Mouse (Mus musculus) kidney, embryonic 15.5 days (tissue): ENCODE measurements around the gene Dbil5. TPM values are rescaled to one million over a fixed set of nuclear protein-coding genes. Genes with fewer than 3 reads are reported as not detected.

Source experiments
- ATAC-seq: fragments of 200-750 bp; cut with Nextera tagmentation; replicated peaks from 2 replicates; pipeline ENCODE4 v1.8.0; 2017; ENCODE audit warnings: moderate TSS enrichment; ENCODE audit not compliant: low FRiP score
- H3K27ac ChIP-seq: fragments of 300-500 bp; sonication (generic); 2 replicates; pipeline ENCODE4 v1.5.1; 2015; ENCODE audit warnings: mild to moderate bottlenecking, inconsistent platforms
- H3K27me3 ChIP-seq: fragments of 300-500 bp; sonication (generic); 2 replicates; pipeline ENCODE4 v1.6.1; 2015; ENCODE audit warnings: inconsistent platforms
- H3K36me3 ChIP-seq: fragments of 300-500 bp; sonication (generic); 2 replicates; pipeline ENCODE4 v1.6.1; 2015; ENCODE audit warnings: inconsistent platforms
- H3K4me1 ChIP-seq: fragments of 300-500 bp; sonication (generic); 2 replicates; pipeline ENCODE4 v1.6.1; 2015; ENCODE audit warnings: inconsistent platforms
- H3K4me2 ChIP-seq: fragments of 300-500 bp; sonication (generic); 2 replicates; pipeline ENCODE4 v1.6.1; 2015; ENCODE audit warnings: moderate library complexity, mild to moderate bottlenecking, inconsistent platforms
- H3K4me3 ChIP-seq: fragments of 300-500 bp; sonication (generic); replicated peaks from 2 replicates; pipeline ENCODE4 v1.5.1; 2015; ENCODE audit warnings: mild to moderate bottlenecking, inconsistent platforms
- H3K9ac ChIP-seq: fragments of 300-500 bp; sonication (generic); 2 replicates; pipeline ENCODE4 v1.6.1; 2015; ENCODE audit warnings: mild to moderate bottlenecking, inconsistent platforms
- H3K9me3 ChIP-seq: fragments of 300-500 bp; sonication (generic); replicated peaks from 2 replicates; pipeline ENCODE4 v1.6.1; 2016; ENCODE audit warnings: inconsistent platforms
- WGBS: fragments of 180-500 bp; shearing (Covaris S2); methylation state at CpG from one replicate; pipeline ENCODE4 v1.1.7; 2015; ENCODE audit warnings: mixed read lengths; 5-methylcytosine and 5-hydroxymethylcytosine counted together
- polyA plus RNA-seq: library from polyadenylated mRNA; unstranded; fragments of >200 nt; fragmentation: Nextera tagmentation; extraction: Ambion mirVana; gene quantifications from 2 replicates; pipeline ENCODE4 v1.2.1, GENCODE M21; 2015

The Dbil5 gene
- 0.97 and 1.5 TPM in 2 replicates for polyA plus RNA-seq

DNA sequence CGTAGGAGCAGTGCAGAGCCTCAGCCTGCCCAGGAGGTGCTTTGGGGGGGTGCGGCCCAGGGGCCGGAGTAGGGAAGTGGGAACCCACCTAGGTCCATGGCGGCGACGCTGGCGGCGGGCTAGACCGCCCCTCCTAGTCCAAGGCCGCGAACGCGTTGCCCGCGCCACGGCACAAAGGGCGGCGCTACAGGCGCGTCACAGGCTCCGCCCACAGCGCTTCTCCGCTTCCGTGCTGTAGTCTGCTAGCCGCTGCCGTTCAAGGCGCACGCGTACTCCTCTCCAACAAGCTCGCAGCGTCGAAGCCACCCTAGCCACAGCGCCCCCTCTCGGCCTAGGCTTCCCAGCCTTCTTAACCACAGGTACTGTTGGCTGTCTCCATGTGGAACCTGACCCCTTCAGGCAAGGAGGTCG, at the start of gene Dbil5, which contains the start of gene Gemin4:
Gene Dbil5 (plus strand): TSS at position 219 of the 411 bp plus-strand sequence.
Gene Gemin4 (minus strand): TSS at position 275 of the 411 bp plus-strand sequence.
- no peaks in the 10 kb centered on the region for H3K9me3 ChIP-seq
- peak within 1 kb of the TSS; percentile 94 for H3K27ac ChIP-seq
- peak; percentile 98 for ATAC-seq
- peak within 1 kb of the TSS; percentile 74 for H3K4me2 ChIP-seq
- peaks cover 56% of the 10 kb centered on the region for H3K36me3 ChIP-seq
- H3K27me3 ChIP-seq, result no peaks in the 10 kb centered on the region
- peak within 1 kb of the TSS; percentile 95 for H3K9ac ChIP-seq
- WGBS, result under 1% methylated on average over 35 of the region's 35 CpGs
- H3K4me1 ChIP-seq, result peaks cover 19% of the 10 kb centered on the region
- H3K4me3 ChIP-seq, result peak within 1 kb of the TSS; percentile 88

DNA sequence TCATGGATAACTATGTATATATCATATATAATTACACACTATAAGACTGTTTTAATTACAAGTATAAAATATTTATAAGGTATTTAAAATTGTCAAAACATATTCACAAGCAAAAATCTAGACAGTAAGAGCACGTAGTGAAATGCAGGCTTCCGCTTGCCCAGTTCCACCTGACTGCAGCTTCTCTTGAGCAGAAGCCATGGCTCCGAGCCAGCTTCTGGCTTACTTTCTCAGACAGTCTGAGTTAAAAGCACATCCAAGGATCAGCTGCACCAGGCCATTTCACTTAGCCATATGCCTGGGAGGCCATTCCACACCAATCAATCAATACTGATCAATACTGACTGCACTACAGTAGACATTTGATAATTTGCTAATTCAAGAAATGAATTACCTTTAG, 48.4 kb upstream of the Dbil5 start:
- H3K9me3 ChIP-seq, result no peaks in the 10 kb centered on the region
- 81% methylated on average over 3 of the region's 3 CpGs for WGBS
- ATAC-seq, result no peak
- peaks cover 23% of the 10 kb centered on the region for H3K36me3 ChIP-seq
- no peak overlapping the region for H3K4me2 ChIP-seq
- no peak overlapping the region for H3K4me3 ChIP-seq
- no peaks in the 10 kb centered on the region for H3K27me3 ChIP-seq
- H3K27ac ChIP-seq, result no peak overlapping the region
- no peak overlapping the region for H3K9ac ChIP-seq
- H3K4me1 ChIP-seq, result no peaks in the 10 kb centered on the region

DNA sequence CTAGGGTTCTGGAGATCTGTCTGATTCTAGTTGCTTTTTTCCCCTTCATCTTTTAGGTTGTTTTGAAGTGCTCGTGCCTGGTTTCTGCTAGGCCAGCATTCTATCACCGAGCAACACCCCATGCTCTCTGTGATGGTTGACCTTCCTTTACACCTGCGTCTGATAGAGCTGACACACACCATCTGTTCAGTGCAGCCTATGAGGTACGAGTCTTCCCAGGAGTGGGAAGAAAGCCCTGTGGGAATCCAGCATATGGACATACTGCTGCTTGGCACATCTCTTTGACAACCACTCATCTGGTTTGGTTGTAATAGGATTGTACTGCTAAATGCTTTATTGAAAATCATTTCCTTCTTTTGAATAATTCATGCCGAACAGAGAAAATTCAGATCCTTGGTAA, 47.2 kb upstream of the Dbil5 start:
- no peak overlapping the region for H3K4me2 ChIP-seq
- no peak overlapping the region for H3K4me3 ChIP-seq
- no peaks in the 10 kb centered on the region for H3K27me3 ChIP-seq
- WGBS, result 66% methylated on average over 5 of the region's 5 CpGs
- peaks cover 27% of the 10 kb centered on the region for H3K36me3 ChIP-seq
- no peak overlapping the region for H3K9ac ChIP-seq
- no peaks in the 10 kb centered on the region for H3K9me3 ChIP-seq
- no peaks in the 10 kb centered on the region for H3K4me1 ChIP-seq
- H3K27ac ChIP-seq, result no peak overlapping the region
- no peak for ATAC-seq

DNA sequence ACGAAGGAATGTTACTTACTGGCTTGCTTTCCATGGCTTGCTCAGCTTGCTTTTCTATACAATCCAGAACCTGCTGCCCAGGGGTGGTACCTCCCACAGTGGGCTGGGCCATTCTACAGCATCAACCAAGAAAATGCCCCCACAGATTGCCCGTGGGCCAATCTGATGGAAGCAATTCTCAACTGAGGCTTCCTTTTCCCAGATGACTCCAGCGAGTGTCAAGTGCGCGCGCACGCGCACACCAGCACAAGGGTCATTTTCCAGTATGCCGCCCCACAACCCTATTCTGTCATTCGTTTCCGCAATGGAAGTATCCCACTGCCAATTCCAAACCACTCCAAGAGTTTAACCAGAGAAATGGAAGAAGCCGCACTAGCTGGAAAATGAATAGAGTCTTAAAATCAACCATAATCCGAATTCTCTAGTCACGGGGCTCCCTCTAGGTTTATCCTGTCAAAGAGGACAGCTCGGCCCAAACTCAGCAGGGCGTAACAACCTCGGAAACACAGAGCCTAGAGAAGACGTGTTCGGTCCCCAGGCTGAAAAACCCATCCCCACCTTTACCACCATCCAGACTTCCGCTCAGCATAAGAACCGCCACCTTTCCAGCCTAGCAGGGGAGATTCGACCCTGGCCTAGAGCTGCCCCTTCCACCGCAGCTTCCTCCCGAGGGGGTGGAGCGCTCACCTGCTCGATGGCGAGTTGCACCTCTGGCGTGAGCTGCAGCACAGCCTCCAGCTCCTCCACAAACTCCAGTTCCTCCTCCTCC, 38.5 kb upstream of the Dbil5 start:
- ATAC-seq, result peak; percentile 81
- peaks cover 24% of the 10 kb centered on the region for H3K36me3 ChIP-seq
- H3K9ac ChIP-seq, result peak overlapping the region; percentile 62
- peak overlapping the region; percentile 63 for H3K27ac ChIP-seq
- H3K4me1 ChIP-seq, result peaks cover 12% of the 10 kb centered on the region
- peak overlapping the region; percentile 87 for H3K4me2 ChIP-seq
- H3K4me3 ChIP-seq, result peak overlapping the region; percentile 81
- no peaks in the 10 kb centered on the region for H3K27me3 ChIP-seq
- 1% methylated on average over 28 of the region's 28 CpGs for WGBS
- H3K9me3 ChIP-seq, result no peaks in the 10 kb centered on the region

DNA sequence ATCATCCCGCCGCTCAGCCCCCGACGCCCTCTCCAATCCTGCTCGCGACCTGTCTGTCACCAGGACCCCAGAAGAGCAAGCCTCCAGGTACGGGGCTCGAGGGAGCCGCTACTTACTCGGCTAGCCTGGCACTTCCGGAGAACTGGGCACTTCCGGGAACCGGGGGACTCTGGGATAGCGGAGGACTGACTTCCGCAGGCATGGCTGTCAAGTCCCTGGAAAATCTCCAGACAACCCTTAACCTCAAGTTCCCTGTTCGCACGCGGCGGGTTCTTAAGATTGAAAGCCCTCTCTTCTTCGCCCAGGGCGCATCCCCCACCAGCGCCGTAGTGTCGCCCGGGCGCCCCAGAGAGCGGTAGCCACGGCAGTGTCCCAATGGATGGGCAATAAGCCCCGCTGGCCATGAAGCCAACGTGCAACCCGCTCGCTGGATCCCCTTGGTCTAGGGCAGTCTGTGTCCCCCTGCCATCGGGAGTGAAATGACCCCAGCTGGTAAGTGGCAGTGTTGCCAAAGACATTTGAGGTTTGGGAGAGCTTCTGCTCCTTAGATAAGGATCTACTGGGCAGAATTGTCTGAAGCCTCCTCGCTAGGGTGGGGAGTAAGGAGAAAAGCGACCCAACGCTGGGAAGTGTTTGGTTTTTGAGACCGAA, 37.8 kb upstream of the Dbil5 start, which contains the start of the genes Vps53 and Fam57a:
Gene Vps53 (minus strand): TSS at position 153 of the 651 bp plus-strand sequence.
Gene Fam57a (plus strand): TSS at position 177 of the 651 bp plus-strand sequence.
- H3K9ac ChIP-seq, result peak within 1 kb of the TSS; percentile 62
- peak; percentile 92 for ATAC-seq

DNA sequence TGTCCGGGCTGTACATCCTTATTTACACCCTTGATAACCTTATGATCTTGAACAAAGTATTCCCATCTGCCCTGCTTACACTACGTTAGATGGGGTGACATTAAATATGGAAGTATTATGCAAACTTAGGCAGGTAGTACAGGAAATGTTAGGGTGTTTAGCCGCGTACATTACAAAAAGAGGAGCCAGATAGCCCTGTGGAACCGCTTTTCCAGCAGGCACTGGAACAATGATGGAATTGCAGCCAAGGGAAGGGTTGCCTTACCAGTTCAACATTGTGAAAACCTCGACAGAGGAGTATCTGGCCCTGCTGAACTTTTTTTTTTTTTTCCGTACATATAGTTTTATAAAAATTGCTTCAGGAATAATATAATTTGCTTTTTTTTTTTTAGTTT, 37.3 kb upstream of the Dbil5 start:
- 17% methylated on average over 7 of the region's 7 CpGs for WGBS
- peak overlapping the region; percentile 87 for H3K4me2 ChIP-seq
- no peaks in the 10 kb centered on the region for H3K9me3 ChIP-seq
- no peak overlapping the region for H3K27ac ChIP-seq
- H3K9ac ChIP-seq, result peak overlapping the region; percentile 62
- no peak for ATAC-seq
- H3K36me3 ChIP-seq, result peaks cover 17% of the 10 kb centered on the region
- H3K4me3 ChIP-seq, result peak overlapping the region; percentile 81
- no peaks in the 10 kb centered on the region for H3K27me3 ChIP-seq
- H3K4me1 ChIP-seq, result peaks cover 12% of the 10 kb centered on the region

More for the DNA sequence above, 37.8 kb upstream of the Dbil5 start, which contains the start of the genes Vps53 and Fam57a:
- peaks cover 20% of the 10 kb centered on the region for H3K36me3 ChIP-seq
- H3K4me3 ChIP-seq, result peak within 1 kb of the TSS; percentile 81
- H3K4me2 ChIP-seq, result peak within 1 kb of the TSS; percentile 87
- peaks cover 12% of the 10 kb centered on the region for H3K4me1 ChIP-seq
- peak within 1 kb of the TSS; percentile 63 for H3K27ac ChIP-seq
- no peaks in the 10 kb centered on the region for H3K9me3 ChIP-seq
- WGBS, result under 1% methylated on average over 37 of the region's 37 CpGs
- H3K27me3 ChIP-seq, result no peaks in the 10 kb centered on the region

DNA sequence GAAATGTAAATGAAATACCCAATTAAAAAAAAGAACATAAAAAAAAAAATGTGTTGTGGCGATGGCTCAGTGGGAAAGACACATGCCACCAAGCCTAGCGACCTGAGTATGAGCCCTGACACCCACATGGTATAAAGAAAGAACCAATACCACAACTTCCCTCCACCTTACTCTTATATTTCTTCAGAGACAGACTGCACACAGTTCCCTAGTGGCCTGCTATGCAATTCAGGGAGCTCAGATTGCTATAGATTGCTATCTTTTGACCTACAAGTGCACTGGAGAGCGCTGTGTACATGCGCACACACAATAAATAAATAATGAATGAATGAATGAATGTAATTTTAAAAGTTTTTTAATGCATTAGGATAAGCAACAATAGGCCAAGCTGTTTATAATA, 33.7 kb upstream of the Dbil5 start:
- WGBS, result 89% methylated on average over 4 of the region's 4 CpGs
- Histone ChIP-seq H3K4me2 (no peak overlapping the region), H3K4me3 (no peak overlapping the region), H3K27ac (no peak overlapping the region), H3K9ac (no peak overlapping the region), H3K27me3 (no peaks in the 10 kb centered on the region), H3K4me1 (peaks cover 6% of the 10 kb centered on the region), H3K36me3 (no peaks in the 10 kb centered on the region), H3K9me3 (no peaks in the 10 kb centered on the region)
- ATAC-seq, result no peak

DNA sequence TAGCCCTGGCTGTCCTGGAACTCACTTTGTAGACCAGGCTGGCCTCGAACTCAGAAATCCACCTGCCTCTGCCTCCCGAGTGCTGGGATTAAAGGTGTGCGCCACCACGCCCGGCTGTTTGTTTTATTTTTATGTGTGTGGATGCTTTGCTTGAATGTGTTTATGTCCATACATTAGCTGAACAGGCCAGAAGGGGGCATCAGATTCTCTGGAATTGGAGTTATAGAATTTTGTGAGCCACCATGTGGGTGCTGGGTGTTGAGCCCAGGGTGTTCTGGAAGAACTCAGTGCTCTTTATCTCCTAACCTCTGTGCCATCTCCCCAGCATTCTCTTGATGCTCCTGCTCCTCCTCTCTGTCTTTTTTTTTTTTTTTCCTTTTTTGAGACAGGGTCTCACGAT, 30.5 kb upstream of the Dbil5 start:
- Histone ChIP-seq H3K4me1 (no peaks in the 10 kb centered on the region), H3K9ac (no peak overlapping the region), H3K36me3 (no peaks in the 10 kb centered on the region), H3K4me2 (no peak overlapping the region), H3K27ac (no peak overlapping the region), H3K9me3 (no peaks in the 10 kb centered on the region), H3K27me3 (no peaks in the 10 kb centered on the region), H3K4me3 (no peak overlapping the region)
- 88% methylated on average over 6 of the region's 6 CpGs for WGBS
- no peak for ATAC-seq

DNA sequence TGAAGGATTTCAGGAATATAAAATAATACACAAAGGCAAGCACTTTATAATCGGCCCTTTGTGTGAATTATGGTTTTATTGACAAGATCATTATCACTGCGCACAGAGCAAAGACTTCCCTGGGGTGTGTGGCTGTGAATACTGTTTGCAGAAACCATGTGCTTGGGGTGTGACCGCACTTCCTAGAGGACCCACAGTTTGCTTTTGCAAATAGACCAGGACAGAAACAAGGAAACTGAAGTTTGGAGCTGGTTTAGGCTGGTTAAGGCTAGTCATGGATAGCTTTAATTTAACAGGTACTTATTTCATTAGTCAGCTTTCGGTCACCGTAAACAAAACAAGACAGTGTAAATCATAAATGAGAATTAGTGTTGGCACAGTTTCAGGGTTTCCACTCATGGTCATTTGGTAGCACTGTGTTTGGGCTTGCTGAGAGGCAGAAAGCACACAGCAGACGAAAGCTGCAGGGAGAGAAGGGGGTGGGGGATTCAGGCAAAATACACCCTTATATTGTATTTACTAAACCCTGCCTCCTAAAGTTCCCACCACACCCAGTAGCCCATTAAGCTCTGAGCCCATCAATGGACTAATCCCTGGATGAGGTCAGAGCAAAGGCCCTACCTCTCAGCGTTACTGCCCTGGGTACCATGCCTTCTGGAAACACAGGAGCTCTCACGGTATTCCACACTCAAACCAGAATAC, 21.0 kb upstream of the Dbil5 start:
- H3K4me2 ChIP-seq, result peak overlapping the region; percentile 0; the same call in 1 of the 2 replicates
- no peak for ATAC-seq

DNA sequence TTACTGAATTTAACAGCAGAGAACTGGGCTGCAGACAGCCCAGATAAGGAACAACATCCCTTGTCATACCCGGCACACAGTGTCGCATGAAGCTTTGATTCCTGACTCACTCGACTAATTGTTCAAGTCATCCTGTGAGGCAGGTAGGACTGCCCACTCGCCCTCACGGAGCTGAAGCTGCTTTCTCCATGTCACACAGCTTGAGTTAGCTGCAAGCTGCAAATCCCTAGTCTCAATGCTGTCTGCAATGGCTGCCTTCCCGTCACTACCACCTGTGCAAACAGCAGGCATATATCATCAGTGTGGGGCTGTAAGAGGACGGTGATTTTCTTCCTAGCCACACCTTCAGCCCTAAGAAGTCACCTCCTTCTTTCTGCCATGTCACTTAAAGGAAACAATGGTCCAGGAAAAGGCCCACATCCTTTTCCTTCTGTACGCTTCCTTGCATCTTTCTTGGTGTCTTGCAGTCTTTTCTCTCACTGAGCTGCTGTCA, 20.4 kb upstream of the Dbil5 start:
- Histone ChIP-seq H3K4me3 (no peak overlapping the region), H3K4me2 (peak overlapping the region; percentile 0; the same call in 1 of the 2 replicates), H3K36me3 (no peaks in the 10 kb centered on the region), H3K9ac (no peak overlapping the region), H3K27me3 (peaks cover 8% of the 10 kb centered on the region; the same call in 1 of the 2 replicates), H3K27ac (no peak overlapping the region), H3K4me1 (peaks cover 8% of the 10 kb centered on the region), H3K9me3 (no peaks in the 10 kb centered on the region)
- WGBS, result 42% methylated on average over 8 of the region's 8 CpGs
- no peak for ATAC-seq

More for the DNA sequence above, 21.0 kb upstream of the Dbil5 start:
- Histone ChIP-seq H3K27ac (no peak overlapping the region), H3K4me1 (peaks cover 4% of the 10 kb centered on the region), H3K4me3 (no peak overlapping the region), H3K9me3 (no peaks in the 10 kb centered on the region), H3K9ac (no peak overlapping the region), H3K27me3 (peaks cover 8% of the 10 kb centered on the region; the same call in 1 of the 2 replicates), H3K36me3 (no peaks in the 10 kb centered on the region)
- 55% methylated on average over 8 of the region's 8 CpGs for WGBS

DNA sequence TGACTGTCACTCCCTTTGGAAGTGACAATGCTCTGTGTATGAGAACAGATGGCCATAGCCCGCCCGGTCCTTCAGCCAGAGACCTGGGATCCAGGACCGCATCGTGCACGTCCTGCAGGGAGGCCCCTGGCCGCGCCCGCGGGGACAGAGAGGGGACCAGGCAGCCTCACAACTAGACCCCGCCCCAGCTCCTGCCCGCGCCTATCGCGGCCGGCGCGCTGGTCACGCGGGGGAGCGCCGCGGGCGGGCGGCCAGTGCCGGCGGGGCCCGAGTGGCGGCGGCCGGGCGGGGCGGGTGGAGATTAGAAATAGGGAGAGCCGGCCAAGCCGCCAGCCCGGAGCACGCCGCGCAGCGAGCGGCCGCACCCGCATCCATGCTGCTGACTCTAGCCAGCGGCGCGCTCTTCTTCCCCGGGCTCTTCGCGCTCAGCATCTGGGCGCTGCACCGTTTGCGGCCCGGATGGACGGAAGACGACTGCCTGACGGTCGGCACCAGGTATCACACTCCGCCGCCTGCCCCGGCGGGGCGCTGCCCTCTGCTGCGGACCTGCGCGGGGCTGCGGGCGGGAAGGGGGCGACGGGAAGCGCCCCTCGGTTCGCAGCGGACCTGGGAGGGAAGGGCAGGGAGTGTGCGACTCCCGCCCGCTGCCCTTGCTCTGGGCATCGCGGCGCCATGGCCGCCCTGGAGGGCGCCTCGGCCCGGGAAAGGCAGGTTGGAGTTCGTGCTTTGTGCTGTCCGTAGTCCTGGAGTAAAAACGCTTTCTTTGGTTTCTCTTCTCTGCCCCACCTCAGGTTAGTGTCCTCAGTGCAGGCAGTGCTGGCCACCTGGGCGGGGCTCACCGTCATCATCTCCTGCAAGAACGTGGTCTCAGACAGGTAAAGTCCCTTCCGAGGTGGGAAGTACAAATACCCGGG, 15.4 kb upstream of the Dbil5 start:
- WGBS, result under 1% methylated on average over 88 of the region's 90 CpGs
- Histone ChIP-seq H3K27me3 (peaks cover 8% of the 10 kb centered on the region; the same call in 1 of the 2 replicates), H3K4me3 (peak overlapping the region; percentile 70), H3K4me2 (peak overlapping the region; percentile 92), H3K36me3 (peaks cover 17% of the 10 kb centered on the region), H3K4me1 (peaks cover 16% of the 10 kb centered on the region), H3K27ac (peak overlapping the region; percentile 74), H3K9ac (peak overlapping the region; percentile 70), H3K9me3 (no peaks in the 10 kb centered on the region)
- ATAC-seq, result peak; percentile 98
